Mouse (Mus musculus): Measurements from ENCODE around the gene Svop. TPM values are rescaled to one million over a fixed set of nuclear protein-coding genes. Genes with fewer than 3 reads are reported as not detected.

Svop gene
- polyA plus RNA-seq (2015; fragmentation: Nextera tagmentation; extraction: Ambion mirVana) = 72.4 and 76.4 TPM in 2 replicates

DNA sequence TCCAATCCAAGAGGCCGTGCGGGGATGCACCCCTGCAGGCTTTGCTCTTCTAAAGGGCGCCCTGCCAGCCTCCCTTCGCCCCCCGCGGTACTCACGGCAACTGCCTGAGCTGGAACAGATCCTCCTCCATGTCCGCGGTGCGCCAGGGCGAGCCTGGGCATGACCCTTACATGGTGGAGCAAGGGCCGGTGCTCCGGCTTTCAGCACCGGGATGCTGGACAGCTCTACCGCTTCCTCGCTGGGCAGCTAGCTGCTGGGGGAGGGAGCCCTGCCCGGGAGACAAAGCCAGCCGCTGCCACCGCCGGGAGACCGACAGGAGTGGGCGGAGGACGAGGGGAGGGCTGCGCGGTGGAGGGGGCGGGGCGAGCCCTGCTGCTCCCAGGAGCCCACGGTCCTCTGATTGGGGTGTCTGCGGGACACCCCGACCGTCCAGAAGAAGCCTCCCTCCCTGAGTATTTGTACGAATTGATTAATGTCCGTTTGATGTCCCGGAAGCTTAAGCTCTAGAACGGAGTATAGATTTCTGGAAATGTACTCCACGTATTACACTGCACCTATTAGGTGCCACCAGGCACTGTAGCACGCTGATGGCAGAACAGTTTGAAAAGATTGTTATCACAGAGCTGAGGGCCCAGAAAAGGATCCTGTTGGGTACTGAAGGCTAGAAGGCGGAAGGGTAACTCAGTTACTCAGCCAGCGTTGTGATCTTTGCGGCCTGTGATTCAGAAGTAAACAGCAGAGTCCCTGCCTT is at the start of gene Svop:
Gene Svop (minus strand): TSS at position 514 of the 751 bp plus-strand sequence.

DNA sequence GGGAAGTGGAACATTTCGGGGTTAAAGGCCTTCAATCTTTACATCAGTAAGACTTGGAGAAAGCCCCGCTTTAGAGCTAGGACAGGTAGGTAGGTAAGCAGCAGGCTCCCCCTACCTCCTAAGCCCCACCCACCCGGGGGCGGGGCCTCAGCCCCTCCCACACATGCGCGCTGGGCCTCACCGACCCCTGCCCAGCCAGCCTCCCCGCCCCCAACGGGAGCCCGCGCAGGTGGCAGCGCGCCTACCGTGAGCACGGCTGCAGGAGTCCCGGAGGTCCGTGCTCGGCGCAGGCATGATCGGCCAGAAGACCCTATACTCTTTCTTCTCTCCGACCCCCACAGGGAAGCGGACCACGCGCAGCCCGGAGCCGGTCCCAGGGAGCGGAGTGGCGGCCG is 38.8 kb upstream of the Svop start, which contains the start of gene Ung:
Gene Ung (plus strand): TSS at position 176 of the 395 bp plus-strand sequence.

DNA sequence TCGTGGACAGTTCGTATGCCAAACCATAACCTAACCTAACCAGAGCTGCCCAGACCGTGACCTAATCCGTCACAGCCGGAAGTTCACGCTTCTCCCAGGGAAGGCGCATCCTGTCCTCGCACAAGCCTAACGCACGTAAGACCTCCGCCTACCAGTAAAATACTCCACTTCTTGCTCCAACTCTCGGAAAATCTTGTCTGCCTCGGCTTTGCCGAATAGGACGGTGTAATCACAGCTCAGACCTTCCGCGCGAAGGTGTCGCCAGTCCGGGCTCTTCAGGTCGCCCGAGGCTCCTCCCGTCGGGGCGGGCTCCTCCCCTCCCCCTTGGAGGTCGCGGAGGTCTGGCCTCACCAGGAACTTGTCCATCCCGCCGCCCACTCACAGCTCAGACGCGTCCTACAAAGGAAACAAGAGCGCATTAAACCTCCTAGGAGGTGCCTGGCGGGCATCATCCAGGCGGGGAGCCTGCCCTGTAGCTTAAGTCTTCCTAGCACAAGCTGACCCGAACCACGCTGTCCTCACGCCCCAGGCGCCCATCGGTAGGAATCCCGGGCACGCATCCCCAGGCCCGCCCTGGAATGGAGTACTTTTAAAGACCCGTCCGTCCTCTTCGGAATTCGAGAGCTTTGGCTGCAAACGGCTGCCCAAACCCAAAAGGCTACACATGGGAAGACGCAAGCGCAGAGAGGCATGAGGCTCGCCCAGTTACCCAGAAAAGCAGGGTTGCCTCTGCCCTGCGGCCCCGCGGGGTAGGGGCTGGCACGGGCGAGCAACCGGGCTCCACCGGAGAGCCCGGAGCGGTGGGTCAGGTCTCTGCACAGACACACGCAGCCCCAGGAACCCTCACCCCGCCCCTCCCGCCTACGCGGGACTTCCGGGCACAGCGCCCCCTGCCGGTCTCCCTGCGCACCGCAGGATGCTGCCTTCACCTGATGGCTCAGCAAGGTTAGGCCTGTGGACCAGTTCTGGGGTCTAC is 36.3 kb upstream of the Svop start, which contains the start of gene Alkbh2:
Gene Alkbh2 (minus strand): TSS at position 845 of the 976 bp plus-strand sequence.

DNA sequence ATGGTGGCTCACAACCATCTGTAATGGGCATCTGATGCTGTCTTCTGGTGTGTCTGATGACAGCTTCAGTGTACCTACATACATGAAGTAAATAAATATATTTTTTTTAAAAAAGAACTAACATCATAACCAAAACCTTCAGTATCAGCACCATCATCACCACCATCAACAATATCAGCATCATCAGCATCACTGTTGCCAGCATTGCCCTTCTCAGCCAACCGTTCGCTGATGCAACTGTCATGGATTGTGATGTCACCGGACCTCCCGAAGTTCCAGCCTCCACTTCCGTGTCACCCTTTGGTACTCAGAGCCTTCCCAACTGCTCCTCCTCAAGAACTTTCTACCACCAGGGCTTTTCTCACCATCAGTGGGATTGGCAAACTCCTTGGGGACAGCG is 26.2 kb downstream of the Svop start, which contains the start of gene Usp30:
Gene Usp30 (plus strand): TSS at position 301 of the 400 bp plus-strand sequence.

DNA sequence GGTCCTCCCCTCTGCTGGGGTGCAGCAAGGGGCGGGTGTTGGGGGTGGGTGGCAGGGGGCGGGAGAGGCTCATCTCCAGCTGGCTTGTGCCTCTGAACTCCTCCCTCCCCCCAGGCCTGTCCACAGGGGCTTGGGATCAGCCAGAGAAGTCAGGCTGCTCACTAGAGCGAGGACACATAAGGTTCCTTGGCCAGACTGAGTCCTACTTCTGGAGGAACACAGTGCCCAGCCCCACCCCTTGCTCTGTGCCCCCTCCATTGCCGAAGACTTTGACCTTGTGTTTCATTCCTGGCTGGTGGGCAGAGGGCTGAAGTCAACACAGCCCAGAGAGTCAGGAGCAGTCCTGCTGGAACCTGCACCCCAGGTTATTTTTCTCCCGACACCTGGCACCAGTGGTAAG is 87.8 kb downstream of the Svop start, which contains the start of gene Dao:
Gene Dao (plus strand): TSS at position 162 of the 400 bp plus-strand sequence.

DNA sequence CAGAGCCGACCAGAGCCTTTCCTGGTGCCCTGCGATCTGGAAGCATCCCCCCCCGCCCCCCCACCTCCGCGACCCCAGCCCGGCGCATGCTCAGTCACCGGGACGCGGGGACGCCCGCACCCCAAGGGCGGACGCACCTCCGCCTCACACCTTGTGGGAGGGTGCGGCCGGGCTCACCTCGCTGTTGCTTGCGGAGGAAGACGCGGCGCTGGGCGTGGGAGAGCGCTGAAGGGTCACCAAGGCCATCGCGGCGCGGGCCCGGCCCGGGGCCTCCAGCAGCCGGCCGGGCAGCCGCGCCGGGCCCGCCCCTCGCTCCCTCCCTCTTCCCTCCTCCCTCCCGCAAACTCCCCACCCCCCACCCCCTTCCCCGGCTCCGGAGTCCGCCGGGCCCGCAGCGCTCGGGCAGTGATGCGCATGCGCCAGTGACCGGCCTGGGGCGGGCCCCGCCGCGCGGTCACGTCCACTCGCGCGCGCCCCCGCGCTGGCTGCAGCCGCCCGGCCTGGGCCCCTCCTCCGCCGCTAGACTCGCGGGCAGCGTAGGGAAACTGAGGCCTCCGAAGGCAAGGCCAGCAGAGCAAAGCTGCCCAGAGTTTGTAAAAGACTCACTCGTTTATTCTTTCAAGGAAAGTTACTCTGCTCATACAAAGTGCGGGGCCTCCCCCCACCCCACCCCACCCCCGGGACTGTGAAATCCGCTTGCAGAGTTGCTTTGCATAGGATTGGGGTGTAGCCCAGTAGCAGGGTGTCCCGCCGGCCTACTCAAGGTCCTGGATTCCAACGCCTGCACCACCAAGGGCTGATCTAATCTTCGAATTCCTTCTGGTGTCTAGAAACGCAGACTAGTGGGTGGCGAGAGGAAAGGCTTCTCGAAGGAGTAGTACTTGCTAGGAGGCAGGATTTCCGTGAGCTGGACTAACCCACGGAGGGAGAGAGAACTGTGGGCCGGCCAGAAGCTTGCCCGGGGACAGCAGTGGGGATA is 97.6 kb downstream of the Svop start, which contains the start of gene Ssh1:
Gene Ssh1 (minus strand): TSS at position 408 of the 979 bp plus-strand sequence.

Other genes with a start within 250 kb of the Svop start
- gene Coro1c, start 182.8 kb downstream of the Svop start, polyA plus RNA-seq (2015; fragmentation: Nextera tagmentation; extraction: Ambion mirVana) = 112 and 123 TPM in 2 replicates
- 9.4 and 10.2 TPM in 2 replicates for gene Ssh1, start 97.7 kb downstream of the Svop start, polyA plus RNA-seq (2015; fragmentation: Nextera tagmentation; extraction: Ambion mirVana)
- gene Dao, start 87.9 kb downstream of the Svop start, polyA plus RNA-seq (2015; fragmentation: Nextera tagmentation; extraction: Ambion mirVana) = 0.37 TPM in 1 of 2 replicates, not detected in the other
- 16.6 and 18.1 TPM in 2 replicates for gene Usp30, start 26.1 kb downstream of the Svop start, polyA plus RNA-seq (2015; fragmentation: Nextera tagmentation; extraction: Ambion mirVana)
- 9.3 TPM in 2 replicates for gene Alkbh2, start 36.6 kb upstream of the Svop start, polyA plus RNA-seq (2015; fragmentation: Nextera tagmentation; extraction: Ambion mirVana)
- 9.6 and 10.7 TPM in 2 replicates for gene Ung, start 38.8 kb upstream of the Svop start, polyA plus RNA-seq (2015; fragmentation: Nextera tagmentation; extraction: Ambion mirVana)
- gene Acacb, start 55.0 kb upstream of the Svop start, polyA plus RNA-seq (2015; fragmentation: Nextera tagmentation; extraction: Ambion mirVana) = 4.8 and 5.0 TPM in 2 replicates
- gene Foxn4, start 182.2 kb upstream of the Svop start, polyA plus RNA-seq (2015; fragmentation: Nextera tagmentation; extraction: Ambion mirVana) = 0.23 TPM in 1 of 2 replicates, not detected in the other
- 0.41 and 0.68 TPM in 2 replicates for gene Myo1h, start 197.6 kb upstream of the Svop start, polyA plus RNA-seq (2015; fragmentation: Nextera tagmentation; extraction: Ambion mirVana)

Data from neural tube, postnatal 0 days (tissue).